Mouse (Mus musculus) T-helper 2 cell (primary cell): ENCODE measurements at regions not wholly inside any gene's neighbourhood (a gene's known extent, or its start where the extent isn't known, plus 50 kb on each side); places are given as distances from the start of the nearest gene placed in this dataset.

Experiments used
- in situ Hi-C: fragments of 300-600 bp; cut with MboI, MseI; formaldehyde crosslinking; loops from one replicate; pipeline ENCODE4 v1.15.1; 2025; ENCODE audit warnings: high pct_unique_total_duplicates

DNA sequence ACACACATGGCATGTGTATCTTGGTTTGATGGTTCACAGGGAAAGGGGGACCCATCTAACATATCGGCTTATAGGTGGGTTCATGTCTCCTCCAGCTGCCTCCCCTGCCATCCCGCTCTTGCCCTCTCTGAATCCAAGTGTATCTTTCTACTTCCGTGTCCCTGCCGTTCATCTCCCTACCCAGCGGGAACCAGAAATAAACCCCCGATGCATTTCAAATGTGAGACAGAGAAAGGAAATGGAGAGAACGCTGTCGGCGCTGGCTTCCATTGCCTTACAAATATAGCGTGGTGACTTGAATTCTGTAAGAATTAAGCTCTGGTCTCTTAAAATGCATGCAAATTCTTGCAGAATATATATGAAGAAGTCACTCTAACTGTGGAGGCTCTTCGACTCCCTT is 379.2 kb downstream of the Vrk1 start:
- in situ Hi-C loops: no loop called here

DNA sequence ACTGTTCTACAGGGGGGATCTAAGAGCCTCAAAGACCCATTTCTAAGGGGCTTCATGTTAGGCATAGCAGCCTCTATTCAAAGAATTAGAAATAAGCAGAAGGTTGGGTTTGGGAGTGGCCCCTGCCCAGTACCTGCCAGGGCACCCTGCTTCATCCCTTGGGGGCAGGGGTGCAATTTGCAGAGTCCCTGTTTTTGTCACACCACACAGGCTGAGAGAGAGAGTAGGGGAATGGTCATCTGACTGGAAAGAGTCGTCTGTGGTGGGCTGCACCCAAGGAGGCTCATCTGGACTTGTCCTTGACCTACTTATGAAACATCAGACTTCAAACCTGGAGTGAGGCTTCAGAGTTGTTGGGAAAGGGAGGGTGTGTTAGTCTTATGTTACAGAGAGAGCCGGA is 382.3 kb downstream of the Vrk1 start:
- in situ Hi-C loops: no loop called here

DNA sequence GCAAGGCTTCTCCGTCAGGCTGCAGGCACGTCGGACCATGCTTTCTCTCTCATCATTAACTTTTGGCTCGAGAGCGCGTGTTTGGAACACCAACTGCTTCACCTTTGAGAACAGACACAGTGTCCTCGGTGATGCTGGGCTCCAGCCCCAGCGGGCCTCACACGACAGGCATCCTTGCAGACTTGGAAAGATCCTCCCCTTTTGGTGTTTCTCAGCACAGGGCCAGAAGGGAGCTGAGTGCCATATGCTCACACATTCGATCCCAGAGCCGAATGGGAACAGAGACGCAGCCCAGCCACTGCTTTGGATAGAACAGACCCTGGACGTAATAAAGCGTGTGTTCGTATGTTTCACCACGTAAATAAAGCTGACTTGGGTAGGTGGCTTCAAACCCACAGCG is 389.1 kb downstream of the Vrk1 start:
- in situ Hi-C loops: no loop called here

DNA sequence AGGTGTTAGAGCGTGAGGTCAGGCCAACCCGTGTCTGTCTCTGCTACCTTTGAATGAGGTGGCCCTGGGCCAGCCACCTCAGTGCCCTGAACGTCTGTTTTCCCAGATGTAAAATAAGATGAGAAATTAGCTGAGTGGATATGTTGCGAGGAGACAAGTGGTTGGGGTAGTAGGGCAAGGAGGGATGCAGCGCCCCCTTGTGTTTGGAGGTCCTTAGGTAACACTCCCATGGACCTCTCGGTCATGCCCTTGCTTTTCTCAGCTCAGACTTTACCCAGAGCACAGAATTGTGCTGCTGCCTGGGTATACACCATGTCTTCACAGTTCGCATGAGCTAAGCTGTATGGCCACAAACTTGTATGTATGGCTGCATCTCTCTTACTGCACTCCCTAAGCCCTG is 401.0 kb downstream of the Vrk1 start:
- in situ Hi-C loops: no loop called here

GRCm38 (mm10) chr12:106426631-106427030 is 416.6 kb downstream of the Vrk1 start:
- in situ Hi-C loops: no loop called here

DNA sequence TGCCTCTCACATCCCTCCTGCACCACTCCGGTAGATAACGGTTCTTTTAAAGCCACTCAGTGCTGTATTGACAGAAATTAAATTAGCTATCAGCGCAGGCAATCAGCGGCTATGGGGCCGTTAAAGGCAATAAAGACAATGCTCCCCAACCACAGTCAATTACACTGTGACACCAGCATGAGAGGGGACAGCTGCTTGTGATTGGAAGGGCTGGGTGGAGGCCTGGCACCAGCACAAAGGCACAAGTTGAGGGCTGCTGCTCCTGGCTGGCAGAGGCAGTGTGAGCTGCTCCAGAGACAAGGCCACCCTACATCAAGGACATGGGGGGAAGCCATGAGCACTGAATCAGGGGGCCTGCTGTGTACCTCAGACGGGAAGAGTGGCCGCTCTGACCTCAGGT is 420.0 kb downstream of the Vrk1 start:
- in situ Hi-C loops: no loop called here

DNA sequence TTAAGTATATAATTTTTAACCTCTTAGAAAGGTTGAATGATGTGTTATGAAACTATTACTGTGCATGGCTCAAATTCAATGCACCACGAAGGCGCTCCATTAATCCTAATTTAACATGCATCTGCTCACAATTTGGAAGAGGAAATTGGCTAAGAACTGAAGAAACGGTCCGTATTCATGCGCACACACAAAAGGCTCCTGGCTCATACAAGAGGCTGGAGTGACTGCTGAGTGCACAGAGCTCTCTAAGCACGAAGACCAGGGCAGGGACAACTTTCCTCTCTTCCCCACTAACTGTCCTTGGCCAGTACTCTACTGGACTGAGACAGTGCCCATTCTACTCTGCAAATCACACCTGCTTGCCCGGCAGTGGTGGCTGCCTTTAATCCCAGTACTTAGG is 435.1 kb downstream of the Vrk1 start:
- in situ Hi-C loops: no loop called here

DNA sequence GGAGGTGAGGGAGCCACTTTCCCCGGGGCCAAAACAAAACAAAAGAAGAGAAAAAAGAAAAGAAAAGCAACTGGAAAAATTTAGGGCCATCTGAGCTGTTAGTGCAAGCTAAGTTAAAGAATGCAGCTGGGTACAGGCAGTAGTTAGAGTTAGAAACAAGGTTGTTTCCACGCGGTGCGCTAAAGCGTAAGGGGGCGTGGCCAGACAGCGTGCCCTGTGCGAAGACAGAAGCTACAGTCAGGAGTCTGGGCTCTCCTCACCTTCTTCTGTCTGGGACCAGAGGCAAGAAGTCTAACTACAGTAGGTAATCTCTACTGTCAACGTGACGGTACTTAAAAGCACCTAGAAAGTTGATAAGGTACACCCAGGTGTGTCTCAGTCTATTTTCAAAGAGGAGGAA is 435.9 kb downstream of the Vrk1 start:
- in situ Hi-C loops: no loop called here

DNA sequence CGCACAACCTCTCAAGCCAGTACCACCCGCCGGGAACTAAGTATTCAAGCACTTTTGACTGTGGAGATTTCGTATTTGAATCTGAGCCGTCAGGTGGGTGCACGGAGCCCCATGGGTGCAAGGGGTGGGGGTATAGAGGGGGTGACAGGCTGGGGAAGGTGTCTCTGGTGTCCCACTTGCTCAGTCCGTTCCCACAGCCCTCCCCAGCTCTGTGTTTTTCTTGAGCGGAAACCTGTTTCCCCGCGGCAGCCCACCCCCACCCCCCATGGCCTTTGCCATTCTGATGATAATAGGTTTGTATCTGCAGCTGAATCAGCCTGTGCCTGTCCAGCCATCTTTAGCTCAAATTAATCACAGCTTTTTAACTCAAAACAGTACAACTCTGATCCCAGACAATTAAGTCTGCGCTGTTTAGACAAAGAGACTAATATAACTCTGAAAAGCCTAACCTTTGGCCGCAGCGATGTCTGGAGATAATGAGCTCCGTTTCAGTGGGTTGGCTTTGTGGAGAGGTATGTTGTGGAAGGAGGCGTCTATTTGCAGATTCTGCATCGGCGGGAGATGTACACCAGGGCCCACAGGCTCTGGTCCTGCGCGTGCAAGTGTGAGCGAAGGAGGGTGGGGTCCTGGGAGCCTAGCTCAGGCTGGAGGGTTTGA is 437.0 kb downstream of the Vrk1 start:
- in situ Hi-C loops: no loop called here

DNA sequence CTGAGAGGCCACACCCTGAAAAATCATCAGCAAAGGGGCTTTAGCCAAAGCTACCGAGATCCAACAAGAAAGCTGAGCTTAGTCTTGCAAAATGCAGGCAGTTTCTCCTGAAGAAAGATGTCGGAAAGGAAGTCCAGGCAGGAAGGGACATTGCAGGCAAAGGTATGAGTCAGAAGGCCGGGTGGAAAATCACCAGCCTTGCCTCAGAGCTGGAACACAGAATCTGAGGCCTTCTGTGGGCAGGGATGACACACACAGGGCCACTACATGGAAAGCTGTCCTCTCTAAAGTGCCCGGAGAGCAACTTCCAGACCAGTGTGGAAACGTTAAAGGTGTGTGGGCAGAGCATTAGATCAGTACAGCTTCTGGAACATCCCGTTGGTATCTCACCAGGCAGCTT is 438.5 kb downstream of the Vrk1 start:
- in situ Hi-C loops: no loop called here

GRCm38 (mm10) chr12:106453491-106453890 is 443.5 kb downstream of the Vrk1 start:
- in situ Hi-C loops: no loop called here

GRCm38 (mm10) chr12:106458215-106458614 is 448.2 kb downstream of the Vrk1 start:
- in situ Hi-C loops: no loop called here

DNA sequence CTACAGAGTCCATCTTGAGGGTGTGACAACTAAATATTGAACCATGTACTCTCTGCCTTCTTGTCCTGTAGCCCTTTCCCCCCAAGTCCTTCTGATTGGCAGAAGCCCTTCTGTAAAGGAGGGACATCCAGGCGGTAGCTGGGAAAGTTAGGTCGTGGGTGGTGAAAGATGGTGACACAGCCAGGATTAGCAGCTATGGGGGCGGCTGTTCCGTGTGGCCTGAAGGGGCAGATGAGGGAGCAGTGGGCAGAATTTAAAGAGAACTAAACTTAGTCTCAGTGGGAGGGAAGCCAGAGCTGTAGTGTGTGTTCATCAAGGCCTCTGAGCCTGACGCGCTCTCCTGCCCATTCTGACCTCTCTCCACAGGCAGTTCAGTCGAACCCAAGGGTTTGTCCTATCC is 450.6 kb downstream of the Vrk1 start:
- in situ Hi-C loops: no loop called here

DNA sequence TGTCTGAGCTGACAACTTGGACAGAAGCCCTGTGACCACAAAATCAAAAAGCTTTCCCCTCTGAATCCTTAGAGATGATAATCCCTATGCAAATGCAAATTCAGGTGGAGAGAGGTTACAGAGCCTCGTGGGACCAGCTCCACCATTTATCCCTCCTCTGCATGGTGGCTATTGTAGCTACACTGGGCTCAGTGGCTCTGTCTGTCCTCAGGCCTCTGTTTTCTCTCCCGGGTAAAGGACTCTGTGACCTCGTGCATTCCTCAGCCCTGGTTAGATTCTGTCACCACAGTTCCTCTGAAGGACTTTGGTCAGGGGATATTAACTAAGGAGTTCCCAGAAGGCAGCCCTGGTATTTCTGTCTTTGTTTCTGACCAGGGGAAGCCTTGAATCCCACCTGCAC is 452.3 kb downstream of the Vrk1 start:
- in situ Hi-C loops: no loop called here

DNA sequence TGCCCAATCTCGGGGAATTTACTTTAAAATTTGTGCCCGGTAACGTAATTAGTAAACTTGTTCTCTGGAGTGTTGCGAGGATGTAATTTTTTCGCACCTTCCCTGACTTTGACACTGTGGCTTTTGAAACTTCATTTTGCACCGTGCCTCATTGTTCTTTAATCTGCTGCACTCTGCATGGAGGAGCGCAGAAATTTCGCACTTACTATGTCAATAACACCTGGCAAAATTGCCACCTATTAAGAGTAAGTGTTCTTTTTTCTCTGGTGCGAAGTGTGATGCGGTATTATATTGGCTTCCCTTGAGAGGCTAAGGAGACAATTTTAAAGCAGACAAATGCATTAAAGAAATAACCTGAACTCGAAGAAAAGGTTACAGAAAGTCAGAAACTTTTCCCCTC is 454.7 kb downstream of the Vrk1 start:
- in situ Hi-C loops: no loop called here

GRCm38 (mm10) chr12:106468173-106468860 is 458.3 kb downstream of the Vrk1 start:
- in situ Hi-C loops: no loop called here

- in situ Hi-C loops: no loop called here
Observed at GRCm38 (mm10) chr12:106474501-106475165, 464.6 kb downstream of the Vrk1 start.

GRCm38 (mm10) chr12:106475486-106476050 is 465.5 kb downstream of the Vrk1 start:
- in situ Hi-C loops: no loop called here

DNA sequence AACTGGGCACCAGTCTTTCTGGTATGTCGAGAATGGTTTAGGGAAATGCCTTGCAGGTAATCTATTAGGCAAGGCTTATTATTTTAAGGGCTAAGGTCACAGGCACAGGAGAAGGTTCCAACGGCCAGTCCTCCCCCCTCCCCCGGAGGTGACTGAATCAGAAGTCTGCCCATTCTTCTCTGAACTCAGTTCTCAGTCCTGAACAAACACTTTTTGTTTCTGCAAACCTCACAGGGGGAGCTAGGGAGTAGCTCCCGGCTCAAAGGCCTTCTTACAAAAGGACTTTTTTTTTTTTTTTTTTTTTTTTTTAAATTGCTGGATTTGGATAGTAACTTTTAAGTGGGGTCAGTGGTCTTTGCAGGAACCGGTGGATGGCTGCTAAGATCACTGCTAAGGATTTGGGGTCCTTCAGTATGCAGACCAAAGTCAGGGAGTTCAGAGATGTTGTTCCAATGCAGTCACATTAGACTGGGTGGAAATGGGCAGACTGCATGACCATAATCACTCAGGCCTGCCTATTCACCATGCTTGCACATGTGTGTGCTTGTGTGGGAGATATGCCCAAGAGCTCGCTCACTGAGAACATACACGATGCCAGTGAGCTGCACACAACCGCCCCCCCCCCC is 467.1 kb downstream of the Vrk1 start:
- in situ Hi-C loops: no loop called here

DNA sequence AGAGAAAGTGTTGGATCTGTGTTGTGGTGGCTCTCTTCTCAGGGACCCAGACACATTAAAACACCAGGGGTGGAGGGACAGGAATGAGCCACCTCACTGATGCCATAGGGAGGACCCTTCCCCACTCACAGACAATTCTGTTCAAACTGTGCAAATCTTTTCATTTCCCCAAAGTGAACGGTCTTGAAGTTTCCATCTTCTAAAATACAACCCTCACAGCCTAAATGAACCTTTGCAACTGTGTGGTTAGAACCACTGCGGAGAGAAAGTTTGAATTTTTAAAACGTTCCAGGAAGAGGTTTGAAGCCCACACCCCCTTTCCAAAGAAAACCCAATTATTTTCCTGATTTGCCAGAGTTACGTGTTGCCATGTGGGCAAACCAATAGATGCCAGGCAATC is 467.7 kb downstream of the Vrk1 start:
- in situ Hi-C loops: no loop called here

GRCm38 (mm10) chr12:106478381-106478781 is 468.4 kb downstream of the Vrk1 start:
- in situ Hi-C loops: no loop called here
